Mouse (Mus musculus) CH12.LX (cell line): ENCODE results near the gene Stard10. TPM values are rescaled to one million over a fixed set of nuclear protein-coding genes. Genes with fewer than 3 reads are reported as not detected.

Source experiments
- DNase-seq: peaks from one replicate; pipeline ENCODE4 v3.0.0-alpha.2; 2013; ENCODE audit errors: extremely low read depth
- H3K27ac ChIP-seq: 2 replicates; pipeline ENCODE4 v1.5.1; 2012; ENCODE audit warnings: low read depth, mild to moderate bottlenecking, control low read depth, moderate library complexity; ENCODE audit not compliant: insufficient read depth
- H3K27me3 ChIP-seq: replicated peaks from 2 replicates; pipeline ENCODE3; 2012; ENCODE audit warnings: inconsistent platforms
- H3K36me3 ChIP-seq, 2 experiments: replicated peaks in 1 of 2; 2 replicates each; pipeline versions ENCODE3 to v1.6.1; 2012; ENCODE audit warnings: inconsistent platforms in 1 of 2, low read length in 1 of 2, mild to moderate bottlenecking in 1 of 2, mixed read lengths in 1 of 2, moderate library complexity in 1 of 2; ENCODE audit not compliant: control insufficient read depth in 1 of 2, insufficient read depth in 1 of 2
- H3K4me1 ChIP-seq, 2 experiments: 2 replicates each; pipeline ENCODE4 v1.6.1; 2012; ENCODE audit warnings: inconsistent platforms in 1 of 2, moderate library complexity in 1 of 2; ENCODE audit not compliant: insufficient read depth in 2 of 2, control insufficient read depth in 1 of 2
- H3K4me2 ChIP-seq: 2 replicates; pipeline ENCODE4 v1.6.1; 2012; ENCODE audit warnings: low read depth, mild to moderate bottlenecking, control low read depth; ENCODE audit not compliant: poor library complexity, insufficient read depth, severe bottlenecking
- H3K4me3 ChIP-seq, 3 experiments: fragments of 150-350 bp in 1 of 3; sonication (generic) in 1 of 3; replicated peaks in 1 of 3; 2 replicates each; pipeline versions ENCODE3 to v1.5.1; 2011 to 2012; ENCODE audit warnings: low read depth in 2 of 3, low read length in 2 of 3, mild to moderate bottlenecking in 2 of 3, moderate library complexity in 2 of 3, control low read depth in 1 of 3, improper control_type of control experiment in 1 of 3, inconsistent platforms in 1 of 3, mixed read lengths in 1 of 3; ENCODE audit not compliant: poor library complexity in 1 of 3
- H3K79me2 ChIP-seq: replicated peaks from 2 replicates; pipeline ENCODE4 v1.6.1; 2012; ENCODE audit warnings: mild to moderate bottlenecking, moderate library complexity; ENCODE audit not compliant: control insufficient read depth, poor library complexity, insufficient read depth, severe bottlenecking; ENCODE audit errors: extremely low read depth
- H3K9ac ChIP-seq: 2 replicates; pipeline ENCODE4 v1.6.1; 2012; ENCODE audit warnings: low read depth, mild to moderate bottlenecking, control low read depth, moderate library complexity; ENCODE audit not compliant: insufficient read depth
- H3K9me3 ChIP-seq: replicated peaks from 2 replicates; pipeline ENCODE3; 2012; ENCODE audit warnings: low read length, inconsistent platforms, mixed read lengths
- CHD1 ChIP-seq: IDR thresholded peaks from 2 replicates; pipeline ENCODE4 v1.6.1; 2012; ENCODE audit warnings: low read depth, low read length, improper control_type of control experiment, inconsistent platforms
- CTCF ChIP-seq, 2 experiments: IDR thresholded peaks in 1 of 2; conservative IDR thresholded peaks in 1 of 2; 2 replicates each; pipeline ENCODE4 v1.5.1; 2011 to 2012; ENCODE audit warnings: low read depth in 2 of 2, low read length in 2 of 2, improper control_type of control experiment in 1 of 2, inconsistent platforms in 1 of 2, mild to moderate bottlenecking in 1 of 2, moderate library complexity in 1 of 2
- E2F4 ChIP-seq: IDR thresholded peaks from 2 replicates; pipeline ENCODE4 v1.6.1; 2011; ENCODE audit warnings: low read depth, low read length, improper control_type of control experiment; ENCODE audit not compliant: insufficient replicate concordance
- ELF1 ChIP-seq: IDR thresholded peaks from 2 replicates; pipeline ENCODE4 v1.6.1; 2014; ENCODE audit warnings: low read depth, mild to moderate bottlenecking, inconsistent platforms, low read length, improper control_type of control experiment
- EP300 ChIP-seq: IDR thresholded peaks from 2 replicates; pipeline ENCODE4 v1.6.1; 2011; ENCODE audit warnings: low read length, improper control_type of control experiment
- GABPA ChIP-seq: IDR thresholded peaks from 2 replicates; pipeline ENCODE4 v1.6.1; 2012; ENCODE audit warnings: low read depth, low read length, improper control_type of control experiment, inconsistent platforms; ENCODE audit not compliant: insufficient replicate concordance
- HCFC1 ChIP-seq: IDR thresholded peaks from 2 replicates; pipeline ENCODE4 v1.6.1; 2012; ENCODE audit warnings: low read depth, mild to moderate bottlenecking, inconsistent platforms, low read length, improper control_type of control experiment
- IRF4 ChIP-seq: IDR thresholded peaks from 2 replicates; pipeline ENCODE4 v1.6.1; 2014; ENCODE audit warnings: low read depth, mild to moderate bottlenecking, inconsistent platforms, low read length, improper control_type of control experiment
- JUND ChIP-seq: conservative IDR thresholded peaks from 2 replicates; pipeline ENCODE4 v1.6.1; 2011; ENCODE audit warnings: low read depth, low read length, improper control_type of control experiment
- MAFK ChIP-seq: IDR thresholded peaks from 2 replicates; pipeline ENCODE4 v1.6.1; 2011; ENCODE audit warnings: low read length, improper control_type of control experiment; ENCODE audit not compliant: insufficient replicate concordance
- MAZ ChIP-seq: IDR thresholded peaks from 2 replicates; pipeline ENCODE4 v1.6.1; 2012; ENCODE audit warnings: low read depth, mild to moderate bottlenecking, inconsistent platforms, low read length, improper control_type of control experiment, moderate library complexity
- NRF1 ChIP-seq: IDR thresholded peaks from 2 replicates; pipeline ENCODE4 v1.6.1; 2014; ENCODE audit warnings: low read depth, mild to moderate bottlenecking, inconsistent platforms, low read length, improper control_type of control experiment, moderate library complexity
- PAX5 ChIP-seq: IDR thresholded peaks from 2 replicates; pipeline ENCODE4 v1.6.1; 2012; ENCODE audit warnings: low read length, inconsistent platforms, mixed read lengths
- POLR2AphosphoS2 ChIP-seq: IDR thresholded peaks from 2 replicates; pipeline ENCODE4 v1.6.1; 2011; ENCODE audit warnings: low read depth, low read length, improper control_type of control experiment
- RAD21 ChIP-seq: IDR thresholded peaks from 2 replicates; pipeline ENCODE4 v1.6.1; 2011; ENCODE audit warnings: low read depth, mild to moderate bottlenecking, low read length, improper control_type of control experiment, moderate library complexity
- RCOR1 ChIP-seq: conservative IDR thresholded peaks from 2 replicates; pipeline ENCODE4 v1.6.1; 2012; ENCODE audit warnings: low read depth, mild to moderate bottlenecking, inconsistent platforms, low read length, improper control_type of control experiment
- SIN3A ChIP-seq: IDR thresholded peaks from 2 replicates; pipeline ENCODE4 v1.6.1; 2012; ENCODE audit warnings: low read length, improper control_type of control experiment, inconsistent platforms
- SMC3 ChIP-seq: IDR thresholded peaks from 2 replicates; pipeline ENCODE4 v1.6.1; 2011; ENCODE audit warnings: low read depth, low read length, improper control_type of control experiment
- TBP ChIP-seq: conservative IDR thresholded peaks from 2 replicates; pipeline ENCODE4 v1.6.1; 2011; ENCODE audit warnings: low read depth, low read length, improper control_type of control experiment
- UBTF ChIP-seq: IDR thresholded peaks from 2 replicates; pipeline ENCODE4 v1.6.1; 2012; ENCODE audit warnings: low read depth, mild to moderate bottlenecking, inconsistent platforms, low read length, improper control_type of control experiment, moderate library complexity
- USF1 ChIP-seq: IDR thresholded peaks from 2 replicates; pipeline ENCODE4 v1.6.1; 2014; ENCODE audit warnings: low read depth, mild to moderate bottlenecking, inconsistent platforms, low read length, improper control_type of control experiment
- ZC3H11A ChIP-seq: IDR thresholded peaks from 2 replicates; pipeline ENCODE4 v1.6.1; 2012; ENCODE audit warnings: low read depth, mild to moderate bottlenecking, inconsistent platforms, low read length, improper control_type of control experiment
- ZKSCAN1 ChIP-seq: IDR thresholded peaks from 2 replicates; pipeline ENCODE4 v1.6.1; 2012; ENCODE audit warnings: low read depth, inconsistent platforms, low read length, improper control_type of control experiment, borderline replicate concordance
- ZNF384 ChIP-seq: IDR thresholded peaks from 2 replicates; pipeline ENCODE4 v1.6.1; 2012; ENCODE audit warnings: low read depth, low read length, improper control_type of control experiment, inconsistent platforms
- dilution Hi-C: fragments of 300-500 bp; cut with MboI; formaldehyde crosslinking; loops from 2 replicates; pipeline ENCODE4 v1.14.3; 2020; ENCODE audit warnings: low sequenced_read_pairs; ENCODE audit not compliant: extremely low pct_unique_long_range_greater_than_20kb, extremely low pct_ligation_motif_present
- in situ Hi-C: fragments of 300-500 bp; cut with MboI; formaldehyde crosslinking; loops from 3 replicates; pipeline ENCODE4 v1.14.3; 2019; ENCODE audit warnings: low sequenced_read_pairs, low pct_ligation_motif_present, low pct_unique_long_range_greater_than_20kb, mixed read lengths
- polyA plus RNA-seq: library from polyadenylated mRNA; unstranded; fragments of >175 nt; gene quantifications from 2 replicates; pipeline ENCODE4 v1.2.1, GENCODE M21; 2012; ENCODE audit warnings: low read depth; ENCODE audit not compliant: insufficient read length
- total RNA-seq, 2 experiments: library from RNA; depleted of rRNA; stranded (reverse); fragments of 300-350 nt in 1 of 2; fragments of >200 nt in 1 of 2; gene quantifications; 2 replicates each; pipeline ENCODE4 v1.2.3; 2012 to 2014

Stard10 gene
- total and polyA plus RNA-seq, 3 experiments, result 2.4 to 12.7 (median 6.7) TPM

GRCm38 (mm10) chr7:101356868-101357267 lies 40.0 kb downstream of the Stard10 start:
- Histone ChIP-seq H3K9me3 (no peaks in the 10 kb centered on the region), H3K27ac (no peak overlapping the region), H3K9ac (0 out of 2 replicates have a peak overlapping the region, but pooled peaks have one; percentile 16), H3K4me1 (peaks cover 28 to 88% of the 10 kb centered on the region in 2 experiments), H3K79me2 (no peaks in the 10 kb centered on the region), H3K27me3 (no peaks in the 10 kb centered on the region), H3K4me3 (peak overlapping the region in 1 of 3 experiments; percentile 41), H3K4me2 (peak overlapping the region; percentile 80), H3K36me3 (peaks cover 0 to 16% of the 10 kb centered on the region in 2 experiments)
- no peak for DNase-seq
- dilution Hi-C loops (no loop called here), in situ Hi-C loops (no loop called here)
- no peak for TF ChIP-seq NRF1
- TF ChIP-seq USF1, result no peak
- TF ChIP-seq TBP, result no peak
- TF ChIP-seq EP300, result no peak
- TF ChIP-seq IRF4, result no peak
- no peak for TF ChIP-seq ZKSCAN1
- no peak for TF ChIP-seq HCFC1
- no peak for TF ChIP-seq UBTF
- no peak for TF ChIP-seq RCOR1
- no peak for TF ChIP-seq MAFK
- no peak for TF ChIP-seq GABPA
- TF ChIP-seq POLR2AphosphoS2, result no peak
- no peak for TF ChIP-seq CHD1
- TF ChIP-seq JUND, result no peak
- no peak for TF ChIP-seq SIN3A
- no peak for TF ChIP-seq SMC3
- TF ChIP-seq PAX5, result no peak

DNA sequence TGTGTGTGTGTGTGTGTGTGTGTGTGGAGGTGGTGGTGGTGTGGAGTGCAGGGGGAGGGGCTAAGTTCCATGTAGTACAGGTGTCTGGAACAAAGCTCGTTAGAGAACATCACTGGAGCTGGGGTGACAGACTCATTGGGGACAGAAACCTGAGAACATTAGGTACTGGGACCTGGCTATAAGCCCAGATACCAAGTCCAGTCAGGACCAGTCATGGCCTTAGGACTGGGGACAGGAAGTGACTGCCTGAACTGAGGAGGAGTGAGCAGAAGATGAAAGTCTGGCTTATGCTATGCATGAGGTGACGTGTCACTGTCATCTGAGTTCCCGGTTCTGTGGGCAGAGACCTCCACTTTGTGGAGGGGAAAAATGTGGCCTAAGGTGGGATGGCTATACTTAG lies 43.5 kb downstream of the Stard10 start:
- no peak for DNase-seq
- no peak overlapping the region for H3K4me2 ChIP-seq
- H3K9ac ChIP-seq, result no peak overlapping the region
- peaks cover 0 to 3% of the 10 kb centered on the region in 2 experiments for H3K36me3 ChIP-seq
- no peak overlapping the region for H3K27ac ChIP-seq
- no peaks in the 10 kb centered on the region for H3K27me3 ChIP-seq
- peaks cover 44 to 91% of the 10 kb centered on the region in 2 experiments for H3K4me1 ChIP-seq
- H3K4me3 ChIP-seq, result no peak overlapping the region
- no peaks in the 10 kb centered on the region for H3K9me3 ChIP-seq
- no peaks in the 10 kb centered on the region; the same call in 1 of the 2 replicates for H3K79me2 ChIP-seq
- dilution Hi-C loops (no loop called here), in situ Hi-C loops (no loop called here)
- TF ChIP-seq ZNF384 (no peak), MAFK (no peak), RAD21 (no peak), ZC3H11A (no peak), ELF1 (0 out of 2 replicates have a peak, but pooled peaks have one; percentile 14), MAZ (no peak), E2F4 (no peak), CTCF (conservative IDR thresholded peaks at IDR 0.05 in 1 of 2, IDR thresholded peaks at IDR 0.05 in 1 of 2; ENCODE audit: low read depth in 2 of 2, low read length in 2 of 2) (no peak), RCOR1 (no peak)
